Mouse (Mus musculus) heart, adult 18-20 months (tissue): ENCODE results near the gene Ankmy1. TPM values are rescaled to one million over a fixed set of nuclear protein-coding genes. Genes with fewer than 3 reads are reported as not detected.
A peak's percentile ranks its signal among the peaks of the same experiment; 100 is the strongest.

Source experiments
- DNase-seq, 2 experiments: peaks; one replicate each; pipeline ENCODE4 v3.0.0; 2021 to 2022; ENCODE audit warnings: mixed read lengths in 1 of 2
- long read RNA-seq, 2 experiments: library from polyadenylated mRNA; stranded (forward); transcript quantifications; one replicate each; pipeline ENCODE4 v2.0.0; 2021
- total RNA-seq, 2 experiments: library from RNA; stranded (reverse); gene quantifications; 2 replicates each; pipeline ENCODE4 v1.2.3; 2021

Ankmy1 gene
- not detected for total RNA-seq
- long read RNA-seq, experiment 1, partial matches to known transcripts, result 0 of 8 reads
- long read RNA-seq, experiment 1, other reads (novel, unspliced or antisense), result 8 of 8 reads
- long read RNA-seq, experiment 2, partial matches to known transcripts, result 0 of 5 reads
- long read RNA-seq, experiment 2, other reads (novel, unspliced or antisense), result 5 of 5 reads

DNA sequence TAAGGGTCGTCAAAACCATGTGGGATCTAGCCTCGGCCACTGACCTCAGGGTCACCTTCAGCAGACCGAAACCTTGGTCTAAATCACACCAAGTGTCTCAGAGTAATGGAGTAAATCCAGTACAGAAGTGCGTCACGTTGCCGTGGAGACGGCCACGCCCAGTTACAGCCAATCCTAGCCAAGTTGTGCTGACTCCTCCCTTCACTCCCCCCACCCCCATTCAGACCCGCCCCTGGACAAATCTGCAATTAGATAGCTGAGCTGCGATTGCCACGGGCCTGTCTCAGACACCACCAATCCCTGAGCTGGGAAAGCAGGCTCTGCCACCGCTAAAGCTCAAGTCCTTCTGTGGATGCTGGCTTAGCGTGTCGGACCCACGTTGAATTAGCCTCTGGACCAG is at the start of gene Ankmy1:
Ankmy1 (minus strand) TSS at position 121 of the 400 bp plus-strand sequence.
- no peak for DNase-seq

DNA sequence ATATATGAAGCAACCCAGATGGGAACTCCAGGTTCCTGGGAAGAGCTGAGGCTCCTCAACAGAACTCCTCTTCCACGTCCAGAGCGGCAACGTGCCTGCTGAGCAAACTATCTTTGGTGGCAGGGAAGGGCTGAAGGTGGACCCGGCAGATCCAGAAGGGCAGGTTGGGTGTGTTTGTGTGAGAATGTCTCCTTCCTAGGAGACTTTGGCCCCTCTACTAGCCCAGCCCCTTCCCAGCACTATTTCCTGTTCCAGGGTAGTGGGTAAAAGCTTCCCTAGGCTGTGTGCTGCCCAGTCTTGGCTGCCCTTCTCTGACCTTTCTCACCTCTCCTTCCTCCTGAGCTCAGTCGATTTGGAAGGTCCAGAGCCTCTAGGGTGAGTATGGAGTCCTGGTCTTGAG is 47.9 kb upstream of the Ankmy1 start, which contains the start of gene Gpr35:
Gpr35 (plus strand) TSS at position 259 of the 400 bp plus-strand sequence.
- DNase-seq, result peak in 1 of 2 experiments; percentile 0

DNA sequence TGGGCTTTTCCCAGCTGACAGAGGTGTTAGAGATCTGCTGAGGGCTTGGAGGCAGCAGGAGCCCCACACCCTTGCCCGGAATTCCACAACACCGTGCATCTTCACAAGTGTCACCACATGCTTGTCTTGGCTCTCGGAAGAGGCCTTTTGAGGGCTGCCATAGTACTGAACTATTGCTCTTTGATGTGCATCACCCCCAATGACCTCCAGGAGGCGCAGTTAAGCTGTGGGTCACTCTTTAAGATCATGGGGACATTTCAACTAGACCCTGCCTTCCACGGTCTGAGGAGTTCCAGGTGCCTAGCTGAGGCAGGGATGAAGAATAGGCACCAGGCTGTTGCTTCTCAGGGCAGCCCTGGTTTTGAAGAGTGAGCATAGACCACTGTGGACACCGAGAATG is 46.7 kb upstream of the Ankmy1 start:
- peak; percentile 13 to 40 for DNase-seq

DNA sequence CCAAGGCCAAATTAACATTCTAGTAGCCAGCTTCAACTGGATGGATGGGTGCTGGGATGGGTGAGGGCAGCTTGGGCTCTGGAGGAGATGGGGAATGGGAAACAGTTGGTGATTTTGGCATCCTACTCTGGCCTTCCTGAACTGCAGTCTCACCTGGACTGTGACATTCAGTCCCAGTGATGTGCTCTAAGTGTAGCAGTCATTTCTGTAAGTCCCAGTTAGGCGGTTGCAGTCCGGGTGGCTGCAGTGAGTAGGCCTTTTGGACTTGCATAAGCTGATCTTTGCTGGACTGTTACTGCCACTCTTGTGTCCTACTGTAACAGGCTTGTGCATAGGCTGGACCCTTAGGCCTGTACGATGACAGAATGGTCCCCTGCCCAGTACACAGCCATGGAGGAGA is 45.3 kb upstream of the Ankmy1 start:
- DNase-seq, result peak in 1 of 2 experiments; percentile 0

DNA sequence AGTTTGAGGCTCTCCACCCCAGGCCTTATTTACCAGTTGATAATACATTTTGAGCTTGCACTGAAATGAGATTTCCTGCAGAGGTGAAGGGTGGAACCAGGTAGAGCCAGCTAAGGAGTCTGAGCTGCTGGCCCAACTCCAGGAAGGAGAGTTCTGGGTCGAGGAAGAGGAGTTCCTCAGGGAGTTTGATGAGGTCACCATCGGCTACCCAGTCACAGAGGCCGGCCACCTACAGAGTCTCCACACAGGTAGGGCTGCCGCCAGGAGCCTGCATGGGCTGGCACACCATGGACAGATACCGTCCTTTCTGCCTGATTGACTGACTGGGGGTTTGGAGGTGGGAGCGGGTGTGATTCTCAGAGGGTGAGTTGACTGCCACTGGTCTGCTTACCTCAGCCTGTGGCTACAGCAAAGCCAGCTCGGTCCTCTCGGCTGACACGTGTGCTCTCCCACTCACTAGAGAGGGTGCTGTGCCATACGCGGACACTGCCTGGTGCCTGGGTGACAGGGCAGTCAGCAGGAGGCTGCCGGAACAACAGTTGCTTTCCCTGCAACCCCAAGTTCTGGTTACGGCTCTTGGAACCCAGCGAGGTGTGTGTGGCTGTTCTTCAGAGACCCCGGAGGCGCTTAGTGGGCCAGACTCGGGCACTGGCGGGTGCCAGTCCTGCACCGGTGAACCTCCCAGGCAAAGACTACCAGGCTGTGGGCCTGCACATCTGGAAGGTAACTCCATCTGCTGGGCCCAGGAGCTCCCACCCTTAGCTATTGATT is 40.7 kb upstream of the Ankmy1 start:
- no peak for DNase-seq

GRCm38 (mm10) chr1:92939746-92940145 is 37.0 kb upstream of the Ankmy1 start:
- DNase-seq, result no peak

GRCm38 (mm10) chr1:92937797-92938196 is 35.1 kb upstream of the Ankmy1 start:
- no peak for DNase-seq

- no peak for DNase-seq
Observed at GRCm38 (mm10) chr1:92936467-92936866, 33.8 kb upstream of the Ankmy1 start.

DNA sequence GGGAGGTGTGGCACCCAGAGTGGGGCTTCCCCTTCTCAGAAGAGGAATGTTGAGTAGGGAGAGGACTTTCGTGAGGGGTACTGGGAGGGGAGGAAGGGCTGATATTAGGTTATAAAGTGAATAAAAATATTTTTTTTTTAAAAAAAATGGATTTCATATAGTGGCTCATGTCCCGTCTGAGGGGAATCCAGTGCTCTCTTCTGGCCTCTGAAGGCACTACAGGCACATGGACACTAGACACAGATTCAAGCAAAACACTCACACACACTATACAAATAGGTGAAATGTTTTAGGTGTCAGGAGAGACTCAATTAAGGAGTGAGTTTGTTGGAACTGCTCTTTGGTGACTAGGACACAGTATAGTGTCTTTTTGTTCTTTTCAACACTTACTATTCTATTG is 33.3 kb upstream of the Ankmy1 start:
- DNase-seq, result no peak

DNA sequence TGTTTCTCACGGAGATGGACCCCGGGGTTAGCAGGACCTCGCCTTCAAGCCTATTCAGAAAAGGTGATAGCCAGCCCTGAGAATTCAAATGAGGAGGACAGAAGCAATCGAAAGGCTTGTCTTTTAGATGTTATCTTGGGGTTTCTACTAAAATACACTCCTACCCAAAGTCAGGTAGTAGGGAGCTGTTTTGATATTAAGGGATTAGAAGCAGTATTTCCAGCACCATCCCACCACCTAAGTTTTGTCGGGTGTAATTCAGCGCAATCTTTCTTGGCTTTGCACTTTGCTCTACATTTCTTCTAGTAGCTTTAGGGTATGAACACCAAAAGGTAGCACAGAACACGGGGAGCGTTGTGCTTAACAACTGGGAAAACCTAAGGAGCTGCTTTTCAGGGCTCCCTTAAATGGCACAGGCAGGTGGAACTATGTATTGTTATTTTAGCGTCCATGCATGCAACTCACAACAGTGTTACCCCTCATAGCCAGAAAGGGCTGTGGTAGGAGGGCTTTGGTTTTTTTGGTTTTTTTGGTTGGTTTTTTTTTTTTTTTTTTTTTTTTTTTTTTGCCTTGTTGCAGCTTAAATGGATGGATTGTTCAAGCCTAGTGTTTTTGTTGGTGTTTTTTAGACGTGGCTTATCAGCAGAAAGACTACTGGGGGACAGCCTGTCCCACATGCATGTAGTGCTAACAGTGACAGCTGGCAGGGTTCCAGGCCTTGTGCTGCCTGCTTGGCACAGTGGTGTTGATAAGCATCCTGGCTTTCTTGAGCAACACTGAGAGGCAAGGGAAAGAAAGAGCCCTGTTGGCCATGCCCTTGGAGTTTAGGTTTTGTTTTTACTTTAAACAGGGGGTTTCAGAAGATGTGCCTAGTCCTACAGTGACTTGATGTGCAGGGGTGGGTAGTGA is 32.6 kb upstream of the Ankmy1 start:
- no peak for DNase-seq

DNA sequence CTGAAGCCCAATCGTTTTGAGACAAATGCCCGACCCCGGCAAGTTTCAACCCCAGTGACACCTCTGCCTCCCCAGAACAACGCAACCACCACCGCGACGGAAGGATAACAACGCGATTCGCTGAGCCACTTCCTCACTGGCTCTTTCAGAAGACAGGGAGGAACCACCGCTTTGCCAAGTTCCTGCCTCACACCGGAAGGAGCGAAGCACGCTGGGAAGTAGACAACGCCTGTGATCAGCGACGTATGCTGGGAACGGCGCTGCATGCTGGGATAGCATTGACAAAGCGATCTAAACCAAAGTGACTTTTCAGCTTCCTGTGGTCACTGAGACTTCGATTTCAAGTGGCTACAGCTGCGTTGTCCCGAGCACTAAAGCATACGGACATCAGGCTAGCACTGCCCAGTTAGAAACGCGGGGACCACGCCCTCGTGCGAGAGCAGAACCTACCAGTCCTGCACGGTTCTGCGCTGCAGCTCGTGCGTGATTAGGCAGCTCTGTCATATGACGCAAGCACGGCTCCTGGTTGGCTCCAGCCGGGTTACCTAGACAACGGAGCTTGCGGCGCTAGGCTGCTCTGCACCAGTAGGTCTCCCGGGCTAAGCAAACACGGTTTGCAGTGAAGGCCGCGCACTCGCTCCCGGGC is 31.6 kb upstream of the Ankmy1 start, which contains the start of gene Capn10:
Capn10 (plus strand) TSS at position 195 of the 646 bp plus-strand sequence.
- peak; percentile 95 to 98 for DNase-seq

DNA sequence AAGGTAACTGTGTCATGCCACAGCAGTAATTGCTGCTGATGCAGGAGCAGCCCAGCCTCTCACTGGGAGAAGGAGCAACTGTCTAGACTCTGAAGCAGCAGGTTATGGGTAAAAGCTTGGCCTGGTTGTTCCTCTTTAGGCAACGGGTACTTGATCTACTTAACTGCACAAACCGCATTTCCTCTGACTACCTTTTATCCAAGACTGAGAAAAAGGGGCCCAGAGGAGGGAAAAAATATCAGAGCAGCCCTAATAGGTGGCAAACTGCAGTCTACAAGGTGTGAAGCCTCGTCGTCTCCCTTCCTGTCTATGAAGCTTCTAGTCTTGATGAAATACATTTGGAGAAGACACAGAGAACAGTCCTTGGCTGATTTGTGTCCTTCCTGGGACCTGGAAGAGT is 30.9 kb upstream of the Ankmy1 start:
- DNase-seq, result no peak

GRCm38 (mm10) chr1:92930171-92930706 is 27.5 kb upstream of the Ankmy1 start:
- DNase-seq, result no peak

- no peak for DNase-seq
Observed at GRCm38 (mm10) chr1:92921496-92921895, 18.8 kb upstream of the Ankmy1 start.

DNA sequence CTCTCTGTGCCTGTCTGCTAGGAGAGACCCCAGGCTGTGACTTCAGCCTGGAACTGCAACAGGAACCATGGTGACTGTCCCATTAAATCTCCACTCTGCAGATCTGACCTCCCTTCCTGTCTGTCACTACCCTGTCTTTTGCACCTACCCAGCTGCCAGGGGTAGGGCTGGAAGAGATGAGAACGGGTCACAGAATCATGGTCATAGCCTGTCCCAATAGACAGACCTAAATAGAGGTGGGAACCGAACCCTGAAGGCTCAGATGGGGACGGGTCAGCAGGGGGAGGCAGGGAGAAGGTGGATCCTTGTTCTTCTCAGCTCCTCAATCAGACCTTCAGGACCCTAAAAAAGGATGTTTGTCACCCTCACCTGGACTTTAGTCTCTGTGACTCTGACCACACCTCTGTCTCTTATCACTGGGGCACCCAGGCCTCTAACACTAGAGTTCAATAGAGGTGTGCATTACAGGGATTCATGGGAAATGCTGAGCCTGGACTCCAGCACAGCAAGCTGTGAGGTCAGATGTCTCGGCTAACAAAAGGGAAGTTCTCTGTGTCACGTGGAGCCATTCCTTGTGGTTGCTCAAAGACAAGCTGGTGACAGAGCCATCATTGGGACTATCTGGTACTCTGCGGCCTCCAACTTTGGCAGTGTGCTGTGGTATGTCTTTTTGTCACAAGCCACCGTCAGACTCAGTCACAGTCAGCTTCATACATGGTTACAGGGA is 17.9 kb upstream of the Ankmy1 start:
- DNase-seq, result peak in 1 of 2 experiments; percentile 42

- DNase-seq, result no peak
Observed at GRCm38 (mm10) chr1:92919775-92920174, 17.1 kb upstream of the Ankmy1 start.

- DNase-seq, result no peak
Observed at GRCm38 (mm10) chr1:92919151-92919550, 16.4 kb upstream of the Ankmy1 start.

DNA sequence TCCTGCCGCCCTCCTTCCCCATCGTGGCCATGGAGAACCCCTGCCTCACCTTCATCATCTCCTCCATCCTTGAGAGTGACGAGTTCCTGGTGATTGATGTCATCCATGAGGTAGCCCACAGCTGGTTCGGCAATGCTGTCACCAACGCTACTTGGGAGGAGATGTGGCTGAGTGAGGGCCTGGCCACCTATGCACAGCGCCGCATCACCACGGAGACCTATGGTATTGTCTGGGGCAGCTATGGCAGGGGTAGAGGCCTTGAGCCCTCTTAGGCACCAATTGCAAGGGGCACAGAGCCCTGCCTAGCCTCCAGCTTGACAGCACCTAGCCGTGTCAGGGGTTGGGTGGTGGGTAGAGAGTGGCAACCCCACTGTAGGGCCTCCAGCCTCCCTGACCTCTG is 14.0 kb upstream of the Ankmy1 start:
- DNase-seq, result no peak

GRCm38 (mm10) chr1:92914993-92915392 is 12.3 kb upstream of the Ankmy1 start:
- no peak for DNase-seq

DNA sequence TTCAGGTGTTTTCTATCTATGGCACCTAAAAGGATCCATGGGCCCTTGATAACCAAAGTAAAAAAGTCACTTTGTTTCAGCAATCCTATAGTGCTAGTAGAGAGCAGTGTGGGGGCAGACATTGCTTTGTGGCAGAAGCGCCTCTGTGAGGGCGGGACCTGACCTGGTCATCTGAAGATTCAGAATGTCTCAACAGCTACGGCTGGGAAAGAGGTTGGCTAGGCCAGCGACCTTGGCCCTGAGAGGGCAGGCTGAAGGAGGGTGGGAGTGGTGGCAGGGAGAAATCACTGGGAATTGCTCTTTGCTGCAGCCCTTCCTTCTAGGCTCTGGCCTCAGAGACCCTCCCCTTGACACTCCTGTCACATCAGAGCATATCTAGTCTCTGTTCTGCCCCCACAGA is 11.5 kb upstream of the Ankmy1 start:
- DNase-seq, result no peak

DNA sequence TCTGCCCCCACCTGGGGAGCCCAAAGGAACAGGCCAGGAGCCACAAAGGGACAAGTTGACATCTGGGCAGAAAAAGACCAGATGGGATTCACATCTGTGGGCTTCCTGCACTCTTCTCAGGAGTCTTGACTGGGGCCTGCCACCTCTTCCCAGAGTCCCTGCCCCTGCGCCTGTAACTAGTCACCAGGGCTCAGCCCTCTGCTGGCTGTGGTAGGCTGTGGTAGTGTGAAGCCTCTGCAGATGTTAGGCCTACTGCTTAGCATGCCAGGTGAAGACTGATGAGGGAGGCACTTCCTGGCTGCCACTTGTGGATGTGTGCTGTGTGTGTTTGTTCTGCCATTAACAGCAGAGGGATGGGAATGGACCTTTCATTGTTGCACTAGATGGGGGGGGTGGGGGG is 9.6 kb upstream of the Ankmy1 start:
- peak in 1 of 2 experiments; percentile 13 for DNase-seq
